Mouse (Mus musculus) stomach, adult 2 months (tissue): Measurements from ENCODE around the gene Alkbh1. TPM values are rescaled to one million over a fixed set of nuclear protein-coding genes. Genes with fewer than 3 reads are reported as not detected.

Experiments used
- polyA plus RNA-seq: library from polyadenylated mRNA; depleted of rRNA; stranded (reverse); fragments of >200 nt; gene quantifications from 2 replicates; pipeline ENCODE4 v1.2.3, GENCODE M21; 2012; rRNA removed

Alkbh1 gene
- 5.4 and 5.6 TPM in 2 replicates for polyA plus RNA-seq

GRCm38 (mm10) chr12:87443700-87444122, at the start of gene Alkbh1, which contains the start of gene Slirp:
Gene Alkbh1, minus strand, starts transcription at chr12:87444017.
Gene Slirp, plus strand, starts transcription at chr12:87443896.

GRCm38 (mm10) chr12:87471964-87472786, 28.4 kb upstream of the Alkbh1 start, which contains the start of gene Snw1:
Gene Snw1, minus strand, starts transcription at chr12:87472274.

DNA sequence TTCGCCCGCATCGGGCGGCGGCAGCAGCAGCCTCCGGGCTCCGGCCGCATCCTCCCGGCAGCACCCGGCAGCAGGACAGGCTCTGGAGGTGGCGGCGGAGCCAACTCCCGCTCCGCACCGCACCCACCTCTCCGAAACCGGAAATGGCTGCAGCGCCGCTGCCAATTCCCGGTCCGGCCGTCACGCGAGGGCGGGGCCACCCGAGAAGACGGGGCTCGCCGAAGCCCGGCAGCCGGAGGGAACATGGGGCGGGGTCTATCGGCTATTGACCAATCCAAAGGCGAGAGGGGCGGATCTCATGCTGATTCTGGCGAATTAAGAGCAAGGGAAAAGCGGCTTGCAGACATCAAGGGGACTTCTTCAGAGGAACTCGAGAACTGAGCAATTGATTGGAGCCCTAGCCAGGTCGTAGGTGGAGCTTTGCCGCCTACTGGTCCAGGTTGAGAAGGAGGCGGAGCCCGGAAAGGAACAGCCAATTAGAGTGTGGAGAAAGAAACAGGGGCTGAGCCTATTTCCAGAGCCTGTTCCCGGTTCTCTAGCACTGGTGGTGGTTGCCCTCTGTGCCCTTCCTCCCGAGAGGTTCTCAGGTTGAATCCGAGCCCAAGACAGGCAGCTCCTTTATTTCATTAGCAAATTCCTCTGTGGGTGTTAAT, 55.6 kb downstream of the Alkbh1 start, which contains the start of gene Sptlc2:
TSS of gene Sptlc2 (minus strand) at position 234 of the 653 bp plus-strand sequence.

Other genes starting within 250 kb of the Alkbh1 start
- not detected in 2 replicates for gene Samd15, start 244.3 kb downstream of the Alkbh1 start, polyA plus RNA-seq
- gene Tmed8, start 243.6 kb downstream of the Alkbh1 start, polyA plus RNA-seq: 0.51 and 0.65 TPM in 2 replicates
- gene Noxred1, start 205.3 kb downstream of the Alkbh1 start, polyA plus RNA-seq: not detected in 2 replicates
- 10.3 and 10.5 TPM in 2 replicates for gene Vipas39, start 177.8 kb downstream of the Alkbh1 start, polyA plus RNA-seq
- gene Ahsa1, start 177.5 kb downstream of the Alkbh1 start, polyA plus RNA-seq: 11.1 and 16.4 TPM in 2 replicates
- 0.09 and 0.17 TPM in 2 replicates for gene Ism2, start 144.3 kb downstream of the Alkbh1 start, polyA plus RNA-seq
- 9.6 and 14.0 TPM in 2 replicates for gene Sptlc2, start 55.7 kb downstream of the Alkbh1 start, polyA plus RNA-seq
- gene Slirp, start 121 bp downstream of the Alkbh1 start, polyA plus RNA-seq: 1.1 and 2.8 TPM in 2 replicates
- gene Snw1, start 28.3 kb upstream of the Alkbh1 start, polyA plus RNA-seq: 0.82 and 1.9 TPM in 2 replicates
- gene Gm5788, start 50.7 kb upstream of the Alkbh1 start, polyA plus RNA-seq: not detected in 2 replicates
- not detected in 2 replicates for gene Gm8300, start 70.3 kb upstream of the Alkbh1 start, polyA plus RNA-seq
- not detected in 2 replicates for gene Oog1, start 158.7 kb upstream of the Alkbh1 start, polyA plus RNA-seq
- not detected in 2 replicates for gene Gm4027, start 174.9 kb upstream of the Alkbh1 start, polyA plus RNA-seq
- gene Gm16381, start 200.6 kb upstream of the Alkbh1 start, polyA plus RNA-seq: not detected in 2 replicates